Mouse (Mus musculus) left cerebral cortex, postnatal 10 days (tissue): ENCODE results near the gene Abcc10. TPM values are rescaled to one million over a fixed set of nuclear protein-coding genes. Genes with fewer than 3 reads are reported as not detected.

Source experiments
- DNase-seq, 2 experiments: peaks; one replicate each; pipeline ENCODE4 v3.0.0; 2021 to 2022; ENCODE audit warnings: low spot score in 2 of 2, mixed read lengths in 1 of 2; ENCODE audit errors: extremely low spot score in 1 of 2
- intact Hi-C: fragments of 180-260 bp; cut with DNase I; formaldehyde crosslinking; loops from one replicate; pipeline ENCODE4 v1.15.1; 2025
- total RNA-seq, 2 experiments: library from RNA; stranded (reverse); gene quantifications; 2 replicates each; pipeline ENCODE4 v1.2.3; 2021

Gene Abcc10
- total RNA-seq, 2 experiments from 2014 or later, result 8.1 to 8.7 TPM

DNA sequence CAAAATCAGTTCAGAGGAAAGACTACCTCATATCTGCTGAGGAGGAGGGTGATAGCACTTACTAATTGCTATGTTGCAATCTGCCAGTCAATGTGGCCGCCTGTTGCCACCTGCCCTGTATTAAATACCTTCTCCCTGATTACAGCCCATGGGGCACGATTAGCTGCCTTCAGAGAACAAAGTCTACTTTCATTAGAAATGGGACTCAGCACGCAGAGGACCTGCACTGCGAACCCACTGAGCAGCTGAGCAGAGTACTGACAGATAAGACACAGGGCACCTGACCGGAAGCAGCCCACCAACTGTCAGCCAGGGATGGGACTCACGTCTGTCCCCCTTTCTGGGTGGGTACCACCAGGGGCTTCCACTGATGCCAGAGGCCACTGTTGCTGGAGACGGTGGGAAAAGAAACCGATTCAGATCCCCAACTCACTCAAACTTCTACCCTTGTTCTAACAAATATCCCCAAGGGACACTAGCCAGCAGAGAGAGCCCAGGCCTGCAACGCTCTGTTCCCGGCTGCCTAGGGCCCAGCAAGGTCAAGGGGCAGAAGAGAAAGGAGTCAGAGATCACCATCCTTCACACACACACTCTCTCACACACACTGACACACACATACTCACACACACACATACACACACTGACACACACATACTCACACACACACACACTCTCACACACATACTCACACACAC, 60.0 kb downstream of the Abcc10 start:
- DNase-seq, result no peak
- intact Hi-C loops, result loop anchor here (5.0 kb wide), 1 partner anchor 114 kb away; the partner anchor contains the start of gene Zfp318

DNA sequence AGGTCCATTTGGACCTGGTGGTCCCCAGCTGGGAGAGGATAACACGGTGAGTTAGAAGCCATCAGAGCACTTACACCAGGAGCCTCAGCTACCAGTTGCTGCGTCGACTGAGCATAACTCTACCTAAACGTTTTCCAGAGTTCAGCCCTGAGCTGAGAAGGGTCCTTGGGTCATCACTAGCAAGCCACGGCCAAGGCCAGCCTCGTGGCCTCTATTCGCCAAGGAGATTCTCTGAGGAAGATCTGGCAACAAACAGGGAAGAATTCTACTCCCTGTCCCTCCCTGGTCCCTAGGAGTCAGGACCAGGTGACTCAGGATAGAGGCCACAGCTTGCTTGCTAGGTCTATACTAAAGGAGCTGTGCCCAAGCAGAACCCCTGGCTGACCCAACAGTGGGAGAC, 60.6 kb downstream of the Abcc10 start:
- DNase-seq, result no peak
- intact Hi-C loops, result loop anchor here (5.0 kb wide), 1 partner anchor 115 kb away; the partner anchor contains the start of gene Zfp318

DNA sequence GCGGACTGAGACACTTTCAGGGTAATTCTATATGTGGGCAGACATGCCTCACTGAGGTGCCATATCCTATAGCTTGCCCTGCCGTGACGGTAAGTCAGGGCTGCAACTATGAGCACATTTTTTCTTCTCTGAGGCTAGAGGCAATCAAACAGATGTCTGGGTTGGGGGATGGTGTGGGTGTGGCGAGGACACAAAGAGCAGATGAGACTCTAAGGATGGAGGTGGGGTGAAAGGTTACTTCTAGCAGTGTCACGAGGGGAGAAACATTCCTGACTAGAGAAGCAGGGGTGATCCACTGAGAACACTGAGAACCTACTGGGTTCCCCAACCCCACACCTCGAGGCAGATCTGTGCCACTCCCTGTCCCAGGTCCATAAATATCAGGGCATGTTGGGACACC, 61.2 kb downstream of the Abcc10 start:
- intact Hi-C loops, result loop anchor here (5.0 kb wide), 1 partner anchor 115 kb away; the partner anchor contains the start of gene Zfp318
- DNase-seq, result no peak

DNA sequence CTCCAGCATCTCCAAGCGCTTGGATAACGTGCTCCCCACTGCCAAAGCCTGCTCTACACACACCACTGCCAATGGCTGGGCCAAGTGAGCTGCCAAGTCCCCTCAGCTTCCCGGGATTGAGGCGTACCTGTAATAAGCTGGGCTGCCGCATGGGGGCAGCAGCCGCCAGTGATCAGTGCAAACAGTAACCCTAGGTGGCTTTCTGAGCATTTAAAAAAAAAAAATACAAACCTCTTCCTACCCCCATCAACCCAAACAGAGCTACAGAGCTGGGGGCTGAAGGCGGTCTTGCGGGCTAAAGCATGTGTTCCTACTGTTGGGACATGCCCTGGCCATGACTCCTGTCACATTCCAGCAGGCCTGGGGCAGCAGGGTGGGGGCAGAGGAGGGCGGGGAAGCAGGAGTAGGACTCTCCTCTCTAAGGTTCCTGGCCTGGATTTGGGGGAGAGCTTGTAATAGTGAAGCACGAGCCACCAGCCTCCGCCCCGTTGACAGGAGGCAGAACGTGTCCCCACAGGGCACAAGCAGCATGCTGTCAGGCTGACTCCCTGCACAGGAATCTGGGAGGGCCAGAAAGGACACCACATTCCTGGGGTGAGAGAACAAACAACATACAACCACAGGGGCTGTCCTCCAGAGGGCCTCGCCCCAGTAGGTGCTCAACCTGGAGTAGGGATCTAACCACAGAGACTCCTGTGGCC, 62.1 kb downstream of the Abcc10 start:
- intact Hi-C loops, result loop anchor here (5.0 kb wide), 1 partner anchor 116 kb away; the partner anchor contains the start of gene Zfp318
- DNase-seq, result peak; percentile 83 to 84

DNA sequence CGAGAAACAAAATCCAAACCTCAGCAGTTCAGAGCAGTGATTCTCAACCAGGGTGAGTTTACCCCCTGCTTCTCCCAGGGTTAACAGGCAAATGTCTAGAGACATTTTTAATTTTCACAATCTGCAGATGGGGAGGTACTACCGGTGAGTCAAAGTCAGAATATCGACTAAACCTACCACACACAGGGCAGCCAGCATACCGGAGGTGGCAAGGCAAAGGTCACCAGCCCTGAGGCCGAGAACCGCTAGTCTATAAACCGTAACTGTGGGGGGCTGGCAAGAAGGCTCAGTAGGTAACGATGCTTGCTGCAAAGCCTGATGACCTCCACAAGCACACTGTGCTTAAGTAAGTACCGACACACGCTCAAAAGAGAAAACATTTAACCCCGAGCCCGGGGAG, 62.6 kb downstream of the Abcc10 start:
- intact Hi-C loops, result loop anchor here (5.0 kb wide), 1 partner anchor 117 kb away; the partner anchor contains the start of gene Zfp318
- no peak for DNase-seq

DNA sequence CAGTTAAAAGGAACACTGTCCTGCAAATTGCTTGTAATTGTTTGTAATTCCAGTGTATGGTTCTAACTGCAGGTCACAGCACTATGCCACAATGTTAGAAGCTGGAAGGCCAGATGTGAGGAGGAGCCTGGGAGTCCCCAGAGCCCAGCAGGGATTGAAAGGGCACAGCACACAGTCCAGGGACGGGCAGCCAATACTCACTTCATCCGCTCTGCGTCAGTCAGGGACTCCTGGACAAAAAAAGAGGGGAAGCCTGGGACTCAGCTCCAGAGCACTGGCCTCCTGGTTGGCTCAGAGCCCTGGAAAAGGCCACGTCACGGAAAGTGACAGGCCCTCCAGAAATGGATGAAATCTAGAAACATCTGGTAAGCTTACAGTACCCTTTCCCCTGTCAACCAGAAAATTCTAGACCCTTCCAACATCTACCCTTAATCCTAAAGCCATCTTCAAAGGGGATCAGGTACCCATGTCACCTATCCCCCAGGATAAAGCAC, 65.9 kb downstream of the Abcc10 start:
- DNase-seq, result no peak
- intact Hi-C loops, result loop anchor here (5.0 kb wide), 1 partner anchor 35 kb away; the partner anchor contains the start of gene Dlk2

DNA sequence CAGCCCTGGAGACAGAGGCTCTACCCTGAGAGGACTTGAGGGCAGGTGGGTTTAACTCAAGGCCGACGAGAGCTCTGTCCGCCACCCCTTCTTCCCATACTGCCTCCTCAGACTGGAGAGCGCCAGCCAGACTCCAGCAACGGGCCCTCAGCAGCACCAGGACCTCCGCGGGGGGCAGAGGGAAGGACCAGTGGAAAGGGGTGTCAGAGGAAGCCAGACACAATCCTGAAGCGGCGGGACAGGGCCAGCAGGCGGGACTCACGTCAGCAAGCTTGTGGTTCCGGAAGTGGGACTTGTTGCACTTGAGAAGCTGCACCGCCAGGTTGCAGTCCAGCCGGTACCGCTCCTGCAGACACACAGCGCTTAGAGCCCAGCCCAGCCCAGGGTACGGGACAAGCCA, 68.5 kb downstream of the Abcc10 start:
- intact Hi-C loops, result loop anchor here (5.0 kb wide), 1 partner anchor 38 kb away; the partner anchor contains the start of gene Dlk2

DNA sequence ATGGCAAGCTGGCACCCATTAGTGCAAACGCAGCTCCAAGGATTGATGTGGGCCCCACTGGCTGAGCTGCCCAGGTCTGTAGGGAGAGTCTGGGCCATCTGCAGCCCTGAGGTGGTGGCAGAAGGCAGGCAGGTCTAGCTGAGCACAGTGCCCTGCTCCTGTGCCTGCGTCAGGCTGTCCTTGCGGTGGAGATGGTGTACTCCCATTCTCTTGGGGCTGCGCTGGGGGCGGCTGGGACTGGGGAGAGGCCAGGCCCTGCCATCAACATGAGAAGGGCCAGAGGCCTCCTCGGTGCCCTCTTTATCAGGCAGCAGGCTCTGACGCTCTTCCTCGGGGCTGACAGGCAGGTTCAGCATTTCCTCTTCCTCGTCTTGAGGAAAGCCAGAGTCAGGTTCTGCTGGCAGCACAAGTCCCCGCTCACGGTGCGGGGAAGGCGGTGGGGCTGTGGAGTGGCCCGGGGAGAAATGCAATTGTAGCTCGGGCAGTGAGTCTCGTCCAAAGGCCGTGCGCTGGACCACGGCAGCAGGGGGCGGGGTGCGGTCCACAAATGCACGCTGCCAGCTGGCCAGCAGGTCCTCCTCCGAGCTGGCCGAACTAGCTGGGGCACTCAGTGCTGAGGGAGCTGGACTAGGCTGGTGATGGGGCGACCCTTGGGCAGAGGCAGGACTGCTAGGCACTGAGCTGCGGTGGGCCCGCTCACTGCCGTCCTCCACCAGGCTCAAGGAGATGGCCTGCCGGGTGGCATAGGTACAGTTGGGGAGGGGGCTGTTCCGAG, 69.7 kb downstream of the Abcc10 start:
- intact Hi-C loops, result no loop called here
- no peak for DNase-seq

More for the DNA sequence above, 68.5 kb downstream of the Abcc10 start:
- DNase-seq, result no peak

DNA sequence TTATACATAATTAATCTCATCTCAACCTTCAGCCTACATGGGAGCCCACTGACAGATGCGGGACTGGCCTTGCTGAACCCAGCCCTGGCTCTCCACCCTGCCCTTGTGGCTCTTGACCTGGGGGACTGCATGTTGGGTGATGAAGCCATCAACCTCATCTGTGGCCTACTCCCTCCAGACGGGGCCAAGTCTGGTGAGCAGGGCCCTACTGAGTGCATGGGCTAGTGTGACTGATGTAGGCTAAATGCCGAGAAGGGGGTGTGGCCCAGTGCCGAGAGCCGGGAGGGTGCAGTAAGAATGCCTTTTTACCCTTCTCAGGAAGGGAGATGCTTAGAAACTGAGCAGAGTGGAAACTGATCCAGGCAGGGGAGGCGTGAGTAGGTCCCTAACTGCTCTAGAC, 73.0 kb downstream of the Abcc10 start:
- intact Hi-C loops, result no loop called here
- no peak for DNase-seq

DNA sequence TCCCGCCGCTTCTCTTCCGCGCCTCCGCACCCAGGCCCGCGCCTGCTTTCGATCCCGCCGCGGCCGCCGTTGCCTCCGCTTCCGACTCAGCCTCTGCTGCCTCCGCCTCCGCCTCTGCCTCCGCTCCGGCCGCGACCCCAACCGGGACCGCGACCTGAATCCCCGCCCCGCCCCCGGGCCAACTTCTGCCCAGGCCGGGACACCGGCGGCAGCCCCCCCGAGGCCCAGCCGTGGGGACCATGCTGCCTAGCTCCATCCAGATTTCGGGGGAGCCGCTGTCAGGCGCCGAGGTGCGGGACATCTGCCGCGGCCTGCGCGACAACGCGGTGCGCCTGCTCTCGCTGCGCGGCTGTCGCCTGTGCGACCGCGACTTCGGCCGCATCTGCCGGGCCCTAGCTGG, 74.0 kb downstream of the Abcc10 start:
- intact Hi-C loops, result no loop called here
- DNase-seq, result peak in 1 of 2 experiments; percentile 76

DNA sequence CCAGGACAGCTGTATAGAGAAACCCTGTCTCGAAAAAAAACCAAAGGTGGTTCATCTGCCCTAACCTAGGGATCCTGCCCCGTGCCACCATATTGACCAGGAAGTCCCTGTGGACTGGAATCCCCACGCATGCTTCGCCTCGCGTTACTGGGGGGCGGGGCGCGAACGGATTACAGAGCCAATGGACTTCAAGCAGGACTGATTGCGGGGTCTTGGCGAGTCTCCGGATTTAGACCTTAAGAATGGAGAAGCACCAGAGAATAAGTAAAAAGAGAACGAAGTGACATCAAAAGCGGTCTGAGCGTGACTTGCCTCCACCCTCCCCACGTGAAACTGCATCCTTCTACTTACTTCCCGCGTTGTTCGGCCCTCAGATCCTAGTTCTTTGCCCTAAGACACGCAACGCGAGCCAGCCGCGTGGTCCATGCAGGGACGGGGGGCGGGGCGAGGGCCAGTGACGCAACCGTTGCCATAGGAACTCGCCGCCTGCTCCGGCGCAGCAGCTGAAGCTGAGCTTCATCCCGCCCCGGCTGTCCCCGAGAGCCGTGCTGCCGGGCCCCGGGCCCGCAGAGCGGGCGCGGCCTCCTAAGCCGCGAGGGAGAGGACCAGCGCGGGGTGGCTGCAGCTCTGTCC, 74.6 kb downstream of the Abcc10 start, which contains the start of gene Lrrc73:
TSS of gene Lrrc73 (plus strand) at position 80 of the 633 bp plus-strand sequence.
- intact Hi-C loops, result no loop called here
- DNase-seq, result peak; percentile 92 to 95

Other genes starting within 250 kb of the Abcc10 start
- 10 to 100 TPM; 79.9 to 83.9 TPM for gene Mrps18a, start 217.4 kb downstream of the Abcc10 start, total RNA-seq
- gene Rsph9, start 184.1 kb downstream of the Abcc10 start, total RNA-seq, result 10 to 100 TPM; 33.0 to 34.8 TPM
- gene Mad2l1bp, start 174.8 kb downstream of the Abcc10 start, total RNA-seq, result 10 to 100 TPM; 13.2 to 15.3 TPM
- 100 to 1,000 TPM in 1 of 2 experiments, 10 to 100 TPM in 1; 86.6 to 101 TPM for gene Gtpbp2, start 167.3 kb downstream of the Abcc10 start, total RNA-seq
- gene Polh, start 125.7 kb downstream of the Abcc10 start, total RNA-seq, result 1 to 10 TPM; 6.3 to 7.8 TPM
- gene Xpo5, start 125.6 kb downstream of the Abcc10 start, total RNA-seq, result 10 to 100 TPM; 40.0 to 41.9 TPM
- gene Polr1c, start 80.3 kb downstream of the Abcc10 start, total RNA-seq, result 10 to 100 TPM; 38.3 to 42.7 TPM
- 10 to 100 TPM; 73.6 to 83.9 TPM for gene Yipf3, start 80.3 kb downstream of the Abcc10 start, total RNA-seq
- gene Lrrc73, start 74.8 kb downstream of the Abcc10 start, total RNA-seq, result 100 to 1,000 TPM; 101 to 103 TPM
- 10 to 100 TPM; 33.2 to 37.8 TPM for gene Tjap1, start 45.3 kb downstream of the Abcc10 start, total RNA-seq
- 10 to 100 TPM; 52.1 to 52.5 TPM for gene Dlk2, start 30.9 kb downstream of the Abcc10 start, total RNA-seq
- gene Zfp318, start 55.4 kb upstream of the Abcc10 start, total RNA-seq, result 10 to 100 TPM; 78.2 to 79.2 TPM
- gene Crip3, start 100.6 kb upstream of the Abcc10 start, total RNA-seq, result 1 to 10 TPM; 3.1 to 5.9 TPM
- gene Slc22a7, start 110.1 kb upstream of the Abcc10 start, total RNA-seq, result under 1 TPM; 0.26 to 0.75 TPM
- gene Ttbk1, start 159.3 kb upstream of the Abcc10 start, total RNA-seq, result 100 to 1,000 TPM; 115 to 117 TPM
- 1 to 10 TPM; 6.0 to 6.2 TPM for gene Dnph1, start 168.4 kb upstream of the Abcc10 start, total RNA-seq
- gene Cul9, start 218.0 kb upstream of the Abcc10 start, total RNA-seq, result 10 to 100 TPM; 41.7 to 43.5 TPM
- 10 to 100 TPM; 39.9 to 44.9 TPM for gene Srf, start 227.8 kb upstream of the Abcc10 start, total RNA-seq